Mouse (Mus musculus) telencephalon, adult 2 months (tissue): ENCODE data around the gene Arl6.

Experiments
- DNase-seq: peaks from one replicate; pipeline ENCODE4 v3.0.0-alpha.2; 2011; ENCODE audit warnings: low read depth, low spot score

Arl6 gene

DNA sequence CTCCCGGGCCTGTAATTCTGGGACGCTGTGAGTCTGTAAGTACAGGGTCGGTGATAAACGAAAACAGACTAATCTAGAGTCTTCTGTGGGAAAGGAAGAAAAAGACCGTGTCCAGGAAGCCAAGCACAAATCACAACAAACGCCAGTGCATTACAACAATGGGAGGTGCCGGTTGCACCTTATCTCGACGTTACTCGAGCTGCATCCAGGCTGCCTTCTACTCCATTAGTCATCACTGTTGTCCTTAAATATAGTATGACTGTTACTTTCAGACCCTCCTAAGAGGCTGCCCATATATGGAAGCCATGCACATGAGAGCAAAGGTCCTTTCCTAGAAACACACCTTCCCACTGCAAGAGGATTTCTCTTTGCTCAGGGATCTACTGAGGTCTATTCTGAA, 51.4 kb downstream of the Arl6 start:
- DNase-seq = no peak

DNA sequence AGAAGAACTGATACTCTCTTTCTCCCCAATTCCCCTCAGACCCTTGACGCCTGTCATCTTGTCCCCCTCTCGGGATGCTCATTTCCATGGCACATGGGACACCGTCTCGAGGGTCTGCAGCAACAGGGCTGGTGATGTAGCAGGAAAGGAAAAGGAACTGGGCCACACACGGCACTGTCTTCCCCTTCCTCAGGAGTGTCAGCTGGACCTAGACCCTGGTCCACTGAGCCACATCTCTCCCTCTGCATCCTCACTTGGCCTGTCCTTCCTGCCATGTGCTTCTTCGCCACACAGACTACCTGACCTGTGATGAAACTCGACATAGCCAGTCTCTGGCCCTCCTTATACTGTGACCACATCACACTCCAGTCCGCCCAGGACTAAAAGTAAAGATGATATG, 52.3 kb downstream of the Arl6 start:
- no peak for DNase-seq

DNA sequence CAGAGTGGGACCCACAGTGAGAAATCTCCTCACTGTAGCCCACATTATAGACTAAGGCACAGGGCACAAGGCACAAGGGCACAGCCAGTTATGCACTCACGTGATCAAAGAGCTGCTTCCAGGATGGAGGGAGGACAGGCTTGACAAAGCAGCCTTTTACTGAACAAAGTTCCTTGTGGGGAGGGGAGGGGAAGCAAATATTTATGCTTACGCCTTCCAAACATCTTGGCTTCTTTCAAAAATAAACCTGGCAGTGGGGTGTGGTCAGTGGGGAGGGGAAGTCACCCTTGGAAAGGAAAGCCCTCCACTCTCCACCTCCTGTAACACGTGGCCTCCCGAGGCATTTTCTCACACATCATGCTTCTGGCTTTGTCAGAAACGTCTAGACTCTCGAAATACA, 52.9 kb downstream of the Arl6 start:
- no peak for DNase-seq

DNA sequence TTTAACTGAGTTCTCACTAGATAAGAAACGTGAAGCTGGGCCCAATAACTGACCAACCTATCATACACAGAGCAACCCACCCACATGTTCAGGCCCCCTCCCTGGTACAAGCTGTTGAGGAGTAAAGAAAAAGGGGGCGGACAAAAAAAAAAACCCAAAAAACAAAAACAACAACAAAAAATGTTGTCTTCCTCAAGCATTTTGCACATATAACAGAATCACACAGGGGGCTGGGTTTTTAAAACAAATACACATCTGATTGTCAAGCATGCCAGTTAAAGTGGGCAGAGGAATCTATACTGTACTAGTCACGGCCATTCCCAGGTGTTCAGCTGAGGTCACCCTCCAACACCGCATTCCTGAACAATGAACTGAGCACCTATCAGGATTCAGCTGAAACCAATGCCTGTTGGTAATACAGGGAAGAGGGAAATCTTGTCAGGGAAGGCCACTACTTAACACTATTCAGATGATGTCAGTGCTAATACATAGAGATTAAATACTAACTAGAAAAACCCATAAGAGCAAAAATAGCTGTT, 53.4 kb downstream of the Arl6 start:
- DNase-seq = no peak

DNA sequence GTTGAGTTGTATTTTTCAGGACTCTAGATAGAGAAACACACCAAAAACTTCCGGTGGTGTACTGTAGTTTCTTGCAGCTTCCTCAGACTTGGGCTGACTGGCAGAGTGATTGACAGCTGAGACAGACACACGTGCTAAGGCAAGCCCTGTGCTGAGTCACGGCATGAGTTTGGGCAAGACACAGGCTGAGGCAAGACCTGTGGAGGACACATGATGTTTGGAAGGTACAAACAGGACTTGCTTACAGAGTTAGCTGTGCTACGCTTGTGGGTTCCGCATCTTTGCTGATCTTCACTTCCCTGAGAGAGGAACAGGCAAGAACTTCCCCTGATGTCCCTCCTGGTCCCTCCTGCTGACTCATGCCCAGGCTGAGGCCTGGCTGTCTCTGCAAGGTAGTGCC, 55.7 kb downstream of the Arl6 start:
- DNase-seq = no peak

DNA sequence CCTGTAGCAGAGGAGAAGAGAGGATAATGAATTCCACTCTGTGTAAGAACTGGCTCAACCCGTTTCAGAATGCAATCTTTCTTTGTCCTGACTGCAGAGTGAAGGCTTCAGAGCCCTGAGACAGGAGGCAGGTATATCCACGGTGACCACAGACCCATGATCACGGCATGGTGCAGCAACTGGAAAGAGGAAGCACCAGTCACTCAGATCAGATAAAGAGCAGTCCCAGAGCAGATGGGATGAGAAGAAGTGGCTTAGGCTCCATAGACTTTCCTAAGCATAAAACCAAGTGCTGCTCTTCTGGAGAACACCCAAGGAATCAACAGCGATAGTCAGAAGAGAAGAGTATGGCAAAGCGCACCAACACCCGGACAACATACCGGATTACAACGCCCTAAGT, 60.0 kb downstream of the Arl6 start:
- DNase-seq = no peak

DNA sequence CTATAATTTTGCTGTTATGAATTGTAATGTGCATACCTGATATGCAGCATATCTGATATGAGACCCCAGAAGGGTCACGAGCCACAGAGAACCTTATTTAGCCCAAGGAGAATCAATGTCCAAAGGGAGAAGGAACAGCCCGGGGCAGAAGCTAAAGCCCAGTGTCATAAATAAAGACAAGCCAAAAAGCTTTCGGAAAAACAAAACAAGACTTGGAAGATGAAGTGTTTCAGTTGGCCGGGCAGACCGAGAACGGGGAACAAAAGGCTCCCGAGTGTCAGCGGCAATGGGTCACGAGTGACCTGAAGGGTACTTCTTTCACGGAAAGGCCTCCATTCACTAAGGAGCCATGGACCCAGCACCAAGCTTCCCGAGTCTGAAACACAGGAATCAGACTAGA, 65.2 kb downstream of the Arl6 start:
- no peak for DNase-seq

DNA sequence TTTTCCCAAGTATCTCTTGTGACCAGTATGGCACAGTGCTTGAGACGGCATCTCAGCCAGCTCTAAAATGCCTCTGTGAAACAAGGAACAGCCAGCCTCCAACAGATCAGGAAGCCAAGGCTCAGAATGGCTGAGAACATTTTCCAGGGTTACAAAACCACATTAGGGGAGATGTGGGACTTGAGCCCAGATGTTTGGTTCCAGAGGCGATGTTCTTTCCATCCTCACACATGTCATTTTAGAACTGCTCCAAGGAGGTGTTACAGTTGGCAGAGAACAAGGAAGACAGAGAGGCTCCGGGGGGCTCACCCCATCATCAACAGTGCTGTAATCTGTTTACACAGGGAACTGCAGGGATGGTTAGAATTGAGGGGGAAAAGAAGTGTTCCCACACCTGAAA, 66.5 kb downstream of the Arl6 start:
- DNase-seq = no peak

DNA sequence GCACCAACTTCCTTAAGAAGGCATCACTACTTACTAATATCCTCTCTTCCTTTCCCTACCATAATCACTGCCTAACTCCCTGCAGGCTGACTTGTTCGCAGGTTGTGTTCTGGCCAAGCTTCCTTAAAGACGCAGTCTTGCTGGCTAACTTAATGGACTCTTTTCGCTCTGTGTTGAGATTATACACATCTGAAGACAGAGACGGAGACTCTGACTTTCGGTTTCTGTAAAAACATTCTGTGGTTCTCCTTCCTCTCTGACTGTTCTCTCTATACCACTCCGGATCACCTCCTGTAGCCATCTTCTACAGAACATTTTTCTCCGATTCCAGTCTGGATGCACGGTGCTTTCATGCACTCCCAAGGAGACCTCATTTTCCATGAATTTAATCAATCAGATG, 68.4 kb downstream of the Arl6 start:
- no peak for DNase-seq

DNA sequence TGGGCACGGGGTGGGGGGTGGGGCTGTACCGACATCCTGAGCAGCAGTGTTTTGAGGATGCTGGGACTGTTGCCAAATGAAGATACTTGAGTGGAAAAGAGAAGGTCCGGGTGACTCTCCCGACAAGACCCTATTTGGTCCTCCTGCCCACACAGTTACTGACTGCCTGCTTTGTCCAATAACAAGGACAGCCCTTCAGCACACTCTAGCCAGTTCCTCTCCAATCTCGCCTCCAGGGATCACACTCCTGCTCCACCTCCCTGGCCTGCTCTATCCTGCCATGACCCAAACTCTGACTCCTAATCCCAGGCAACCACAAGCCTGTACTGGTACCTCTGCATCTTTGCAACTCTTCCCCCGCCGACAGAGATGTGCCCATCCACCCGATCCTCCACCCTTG, 69.4 kb downstream of the Arl6 start:
- no peak for DNase-seq

DNA sequence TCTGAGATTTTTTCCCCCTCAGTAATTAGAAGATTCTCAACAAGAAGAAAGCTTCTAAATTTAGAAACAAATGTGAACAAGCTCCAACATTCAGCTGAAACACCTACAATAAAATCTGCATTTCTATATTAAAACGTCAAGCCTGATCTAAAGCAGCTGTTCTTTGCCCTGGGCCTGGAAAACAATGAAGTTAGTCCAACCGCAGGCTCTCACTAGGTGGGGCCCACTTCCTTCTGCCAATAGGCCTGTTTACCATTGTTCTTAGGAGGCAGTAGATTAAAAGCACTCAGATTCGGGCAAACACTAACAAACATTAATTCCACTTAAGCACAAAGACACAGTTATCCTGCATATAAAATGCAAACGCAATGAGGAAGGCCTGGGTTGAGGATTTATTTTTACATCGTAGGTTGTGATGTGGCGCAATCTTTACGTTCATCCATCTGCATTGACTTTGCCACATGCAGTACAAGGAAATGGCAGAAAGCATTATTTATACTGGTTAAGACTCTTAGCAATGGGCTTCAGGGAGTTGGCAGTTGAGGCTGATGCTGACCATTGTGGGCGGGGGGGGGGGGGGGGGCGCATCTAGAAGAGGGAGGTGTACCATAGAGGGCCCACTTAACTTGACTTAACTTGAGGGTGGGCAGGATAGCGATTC, 71.3 kb downstream of the Arl6 start:
- peak; percentile 28 for DNase-seq

DNA sequence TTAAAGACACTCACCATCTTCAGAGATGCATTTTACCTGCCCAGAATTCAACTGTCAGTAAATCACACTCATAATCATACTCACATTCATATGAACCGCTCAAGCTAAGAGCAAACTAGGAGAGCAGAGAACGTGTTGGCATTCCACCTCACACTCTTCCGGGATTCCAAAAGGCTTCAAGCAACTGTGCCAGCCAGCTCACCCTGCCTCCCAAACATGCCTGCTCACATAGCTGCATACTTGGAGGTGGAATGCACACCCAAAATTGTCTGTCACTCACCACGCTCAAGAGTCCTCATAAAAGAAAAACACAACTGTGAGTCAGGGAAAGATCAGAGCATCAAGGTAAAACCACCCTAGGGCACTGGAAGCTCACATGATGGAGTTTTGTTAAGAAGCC, 72.8 kb downstream of the Arl6 start:
- DNase-seq = no peak

DNA sequence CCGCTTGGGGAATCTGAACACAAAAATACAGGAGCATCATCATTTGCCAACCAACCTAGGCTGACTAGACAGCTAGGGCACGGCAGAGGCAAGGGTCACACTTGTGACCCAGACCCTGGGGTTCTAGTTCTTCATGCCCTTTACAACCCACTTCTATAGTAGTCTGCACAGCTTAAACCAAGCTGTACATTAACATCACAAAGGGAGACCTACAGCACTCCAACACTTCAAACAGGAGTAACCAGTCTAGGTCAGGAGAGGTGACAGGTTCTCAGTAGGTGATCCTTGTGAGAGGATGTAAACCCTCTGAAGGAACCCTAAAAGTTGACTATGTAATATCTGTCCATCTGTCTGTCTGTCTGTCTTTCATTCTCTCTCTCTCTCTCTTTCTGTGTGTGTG, 73.6 kb downstream of the Arl6 start:
- DNase-seq = no peak

DNA sequence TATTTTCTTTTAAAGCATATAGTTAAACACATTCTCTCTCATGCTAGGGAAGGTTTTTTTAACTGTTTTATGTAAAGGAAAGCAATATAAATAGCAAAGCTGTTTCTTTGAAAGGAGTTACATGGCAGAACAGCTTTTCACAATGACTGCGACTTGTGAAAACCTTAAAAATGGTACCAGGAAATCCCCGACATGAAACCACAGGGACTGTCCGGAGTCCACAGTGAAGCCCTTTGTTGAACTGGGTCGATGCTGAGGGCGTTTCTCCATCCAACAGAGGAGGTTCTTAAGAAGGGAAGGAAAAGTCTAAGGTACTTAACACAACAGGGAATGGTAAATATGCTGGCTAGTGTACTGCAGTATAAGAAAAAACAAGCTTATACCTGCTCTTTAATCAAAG, 75.2 kb downstream of the Arl6 start:
- no peak for DNase-seq
